Mouse (Mus musculus) spleen, adult 2 months (tissue): ENCODE data around the gene Cetn3.

Source experiments
- CTCF ChIP-seq: fragments of 200-500 bp; IDR thresholded peaks from 2 replicates; pipeline ENCODE4 v1.5.1; 2011; ENCODE audit warnings: mild to moderate bottlenecking, inconsistent platforms; ENCODE audit not compliant: insufficient read depth, insufficient read length, insufficient replicate concordance; ENCODE audit errors: extremely low read depth
- POLR2A ChIP-seq: fragments of 200-500 bp; IDR thresholded peaks from 2 replicates; pipeline ENCODE4 v1.6.1; 2011; ENCODE audit warnings: low read depth, low read length, inconsistent platforms

DNA sequence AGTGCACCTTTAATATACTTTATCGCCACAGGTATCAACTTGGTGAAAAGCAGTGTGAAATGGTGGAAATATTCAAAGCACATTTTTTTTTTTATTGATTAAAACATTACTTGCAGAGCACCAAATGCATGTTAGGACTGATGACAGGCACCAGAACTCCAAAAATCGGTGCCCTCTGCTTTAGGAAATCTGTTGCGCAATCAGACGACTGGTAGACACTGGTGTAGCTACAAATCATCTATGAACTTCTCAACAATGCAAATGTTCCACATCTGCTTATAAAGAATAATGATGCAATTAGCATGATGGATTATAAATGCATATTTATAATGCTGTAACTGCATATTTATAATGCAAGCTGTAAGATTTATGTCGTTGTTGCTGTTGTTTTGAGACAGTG lies 18.7 kb upstream of the Cetn3 start:
- TF ChIP-seq CTCF (no peak), POLR2A (no peak)
